Mouse (Mus musculus): ENCODE data around the gene Fas. TPM values are rescaled to one million over a fixed set of nuclear protein-coding genes. Genes with fewer than 3 reads are reported as not detected.

Gene Fas
- polyA plus RNA-seq, 1 experiment = 1.3 TPM

- peak in 1 of 2 experiments; percentile 25 for DNase-seq (ENCODE audit: extremely low spot score in 1 of 2, low spot score in 1 of 2)
Observed at GRCm38 (mm10) chr19:34345616-34346267, 55.3 kb downstream of the Fas start.

GRCm38 (mm10) chr19:34353291-34353805 is 62.9 kb downstream of the Fas start:
- DNase-seq (ENCODE audit: extremely low spot score in 1 of 2, low spot score in 1 of 2) = no peak

GRCm38 (mm10) chr19:34362639-34363038 is 72.2 kb downstream of the Fas start:
- DNase-seq (ENCODE audit: extremely low spot score in 1 of 2, low spot score in 1 of 2) = no peak

DNA sequence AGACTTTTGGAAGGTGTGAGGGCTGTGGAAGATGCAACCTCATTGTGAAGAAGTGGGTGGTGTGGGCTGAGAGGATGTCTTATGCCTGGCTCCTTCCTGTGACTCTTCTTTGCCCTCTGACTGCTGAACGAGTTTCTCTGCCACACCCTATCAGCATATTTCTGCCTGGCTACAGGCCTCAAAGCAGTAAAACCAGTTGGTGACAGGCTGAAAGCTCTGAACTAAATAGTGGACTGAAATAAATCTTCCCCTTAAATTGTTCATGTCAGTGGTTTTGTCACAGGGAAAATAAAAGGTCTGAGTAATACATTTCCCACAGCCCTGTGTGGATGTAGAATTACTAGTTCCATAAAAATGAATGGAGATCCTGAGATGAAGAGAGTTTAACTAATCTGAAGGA is 79.1 kb downstream of the Fas start:
- DNase-seq (ENCODE audit: extremely low spot score in 1 of 2, low spot score in 1 of 2) = no peak

- no peak for DNase-seq (ENCODE audit: extremely low spot score in 1 of 2, low spot score in 1 of 2)
Observed at GRCm38 (mm10) chr19:34370397-34370796, 79.9 kb downstream of the Fas start.

Other genes with a start within 250 kb of the Fas start
- gene Lipn, start 223.3 kb upstream of the Fas start, polyA plus RNA-seq (2012; rRNA removed) = not detected in 2 replicates
- not detected in 2 replicates for gene Lipm, start 189.7 kb upstream of the Fas start, polyA plus RNA-seq (2012; rRNA removed)
- gene Ankrd22, start 124.6 kb upstream of the Fas start, polyA plus RNA-seq (2012; rRNA removed) = 0.17 TPM in 1 of 2 replicates, not detected in the other
- 16.0 and 16.4 TPM in 2 replicates for gene Stambpl1, start 98.4 kb upstream of the Fas start, polyA plus RNA-seq (2012; rRNA removed)
- 22.6 and 40.5 TPM in 2 replicates for gene Acta2, start 35.1 kb upstream of the Fas start, polyA plus RNA-seq (2012; rRNA removed)
- gene Ch25h, start 184.5 kb downstream of the Fas start, polyA plus RNA-seq (2012; rRNA removed) = 0.98 and 2.3 TPM in 2 replicates
- gene Lipa, start 236.8 kb downstream of the Fas start, polyA plus RNA-seq (2012; rRNA removed) = 16.0 and 16.4 TPM in 2 replicates